Mouse (Mus musculus): ENCODE results near the gene Szt2. TPM values are rescaled to one million over a fixed set of nuclear protein-coding genes. Genes with fewer than 3 reads are reported as not detected.
A peak's percentile ranks its signal among the peaks of the same experiment; 100 is the strongest.

Gene Szt2
- polyA plus RNA-seq, 3 experiments from 2014 or later = 9.1 to 20.5 (median 11.9) TPM

GRCm38 (mm10) chr4:118410871-118411270 lies 1.8 kb upstream of the Szt2 start:
- no peak for ATAC-seq

- ATAC-seq = no peak
Observed at GRCm38 (mm10) chr4:118402701-118403100, 6.4 kb downstream of the Szt2 start.

- ATAC-seq = no peak
Observed at GRCm38 (mm10) chr4:118401918-118402317, 7.2 kb downstream of the Szt2 start.

- ATAC-seq = no peak
Observed at GRCm38 (mm10) chr4:118401421-118401820, 7.7 kb downstream of the Szt2 start.

- no peak for ATAC-seq
Observed at GRCm38 (mm10) chr4:118398400-118398799, 10.7 kb downstream of the Szt2 start.

- no peak for ATAC-seq
Observed at GRCm38 (mm10) chr4:118396433-118396832, 12.6 kb downstream of the Szt2 start.

GRCm38 (mm10) chr4:118395289-118395688 lies 13.8 kb downstream of the Szt2 start:
- no peak for ATAC-seq

- ATAC-seq = no peak
Observed at GRCm38 (mm10) chr4:118394505-118394904, 14.6 kb downstream of the Szt2 start.

GRCm38 (mm10) chr4:118390146-118390545 lies 18.9 kb downstream of the Szt2 start:
- ATAC-seq = no peak

- no peak for ATAC-seq
Observed at GRCm38 (mm10) chr4:118387316-118387715, 21.8 kb downstream of the Szt2 start.

- ATAC-seq = no peak
Observed at GRCm38 (mm10) chr4:118383271-118383670, 25.8 kb downstream of the Szt2 start.

GRCm38 (mm10) chr4:118375999-118376398 lies 33.1 kb downstream of the Szt2 start:
- ATAC-seq = no peak

- no peak for ATAC-seq
Observed at GRCm38 (mm10) chr4:118371822-118372221, 37.3 kb downstream of the Szt2 start.

- ATAC-seq = no peak
Observed at GRCm38 (mm10) chr4:118368616-118369015, 40.5 kb downstream of the Szt2 start.

- ATAC-seq = no peak
Observed at GRCm38 (mm10) chr4:118367551-118367950, 41.5 kb downstream of the Szt2 start.

- no peak for ATAC-seq
Observed at GRCm38 (mm10) chr4:118365991-118366390, 43.1 kb downstream of the Szt2 start.

GRCm38 (mm10) chr4:118364641-118365040 lies 44.4 kb downstream of the Szt2 start:
- ATAC-seq = no peak

- ATAC-seq = no peak
Observed at GRCm38 (mm10) chr4:118363985-118364384, 45.1 kb downstream of the Szt2 start.

- ATAC-seq = no peak
Observed at GRCm38 (mm10) chr4:118362879-118363278, 46.2 kb downstream of the Szt2 start.

- ATAC-seq = no peak
Observed at GRCm38 (mm10) chr4:118361451-118361850, 47.6 kb downstream of the Szt2 start.

GRCm38 (mm10) chr4:118359896-118360720 lies 49.0 kb downstream of the Szt2 start:
- peak; percentile 91 for ATAC-seq

GRCm38 (mm10) chr4:118359211-118359895 lies 49.7 kb downstream of the Szt2 start:
- ATAC-seq = peak; percentile 27

- no peak for ATAC-seq
Observed at GRCm38 (mm10) chr4:118358159-118358895, 50.7 kb downstream of the Szt2 start.
